Mouse (Mus musculus) activated CD4-positive, CD25-positive, alpha-beta regulatory T cell, adult 9 weeks (primary cell): ENCODE data around the gene Itga7. TPM values are rescaled to one million over a fixed set of nuclear protein-coding genes. Genes with fewer than 3 reads are reported as not detected.

Experiments
- polyA plus RNA-seq: library from polyadenylated mRNA; unstranded; fragments of 100-300 nt; shearing (Covaris generic); gene quantifications from one replicate; pipeline ENCODE4 v1.2.1, GENCODE M21; 2017

Itga7 gene
- 10.1 TPM for polyA plus RNA-seq

DNA sequence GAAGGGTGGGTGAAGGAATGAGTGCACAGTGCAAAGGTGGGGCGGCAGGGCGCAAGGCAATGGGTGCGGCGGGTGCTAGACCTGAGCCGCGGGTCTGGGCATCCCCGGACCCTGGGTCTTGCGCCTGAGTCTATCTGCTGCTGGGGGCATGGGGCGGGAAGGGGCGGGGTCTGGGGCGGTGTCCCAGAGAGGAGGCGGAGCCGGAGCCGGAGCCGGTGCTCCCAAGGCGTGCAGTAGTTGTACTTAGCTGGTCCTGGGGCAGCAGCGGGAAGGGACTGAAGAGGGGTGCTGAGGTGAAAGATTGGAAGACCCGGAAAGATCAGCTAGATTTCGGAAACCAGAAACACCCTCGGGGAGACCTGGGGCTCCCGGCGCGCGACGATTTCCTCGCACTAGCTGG lies at the start of gene Itga7:
Gene Itga7 (plus strand): TSS at position 245 of the 400 bp plus-strand sequence.

DNA sequence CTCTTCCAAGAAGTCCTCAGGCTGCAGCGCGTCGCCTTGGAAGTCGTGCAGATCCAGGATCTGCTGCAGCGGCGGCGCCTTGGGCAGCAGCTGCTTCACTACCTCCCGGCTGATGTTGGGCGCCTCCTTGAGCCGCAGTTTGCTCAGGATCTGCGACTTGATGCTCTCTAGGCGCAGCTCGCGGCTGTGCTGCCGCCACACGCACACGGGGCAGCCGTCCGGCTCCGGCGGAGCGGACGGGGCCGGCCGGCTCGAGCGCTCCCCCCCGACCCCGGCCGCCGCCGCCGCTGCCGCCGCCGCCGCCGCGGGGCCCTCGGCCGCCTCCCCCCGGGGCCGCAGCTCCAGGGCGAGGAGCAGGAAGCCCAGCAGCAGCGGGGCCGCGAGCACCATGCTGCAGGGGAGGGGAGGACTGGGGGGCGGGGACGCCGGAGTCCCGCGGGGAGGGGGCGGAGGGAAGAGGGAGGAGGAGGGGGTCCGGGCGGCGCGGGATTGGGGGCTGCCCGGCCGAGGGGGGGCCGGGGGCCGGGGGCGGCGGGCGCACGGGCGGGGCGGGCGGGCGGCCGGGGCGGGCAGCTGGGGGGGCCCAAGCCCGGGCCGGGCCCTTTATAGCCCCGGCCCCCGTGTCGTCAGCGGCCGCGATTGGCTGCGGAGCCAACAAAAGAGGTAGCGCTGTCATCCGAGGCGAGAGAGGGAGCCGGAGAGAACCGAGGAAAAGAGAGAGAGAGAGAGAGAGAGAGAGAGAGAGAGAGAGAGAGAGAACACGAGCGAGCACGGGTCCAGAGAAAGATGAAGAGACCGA lies 42.1 kb upstream of the Itga7 start, which contains the start of gene Gdf11:
Gene Gdf11 (minus strand): TSS at position 423 of the 799 bp plus-strand sequence.

GRCm38 (mm10) chr10:128900698-128901097 lies 32.9 kb upstream of the Itga7 start, which contains the start of gene Cd63:
Gene Cd63 (plus strand): TSS chr10:128900989.

GRCm38 (mm10) chr10:128922822-128923012 lies 10.9 kb upstream of the Itga7 start, which contains the start of gene Rdh5:
Gene Rdh5 (minus strand): TSS chr10:128922888.

DNA sequence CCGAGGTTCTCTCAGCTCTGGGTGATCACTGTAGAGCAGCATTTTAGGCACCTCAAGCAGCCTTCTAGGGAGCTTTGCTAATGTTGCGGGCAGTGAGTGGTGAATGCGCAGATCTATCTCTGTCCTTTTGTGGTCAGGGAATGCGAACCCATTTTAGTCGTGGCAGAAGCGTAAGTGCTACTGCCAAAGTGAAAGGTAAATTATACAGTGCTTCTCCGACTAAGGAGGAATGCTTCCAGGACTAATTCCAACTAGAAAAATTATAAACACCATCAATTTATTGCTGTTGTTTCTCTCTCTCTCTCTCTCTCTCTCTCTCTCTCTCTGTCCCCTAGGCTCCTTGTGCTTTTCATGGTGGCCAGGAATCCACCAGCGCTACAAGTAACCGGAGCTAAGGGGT lies 9.7 kb upstream of the Itga7 start, which contains the start of gene Bloc1s1:
Gene Bloc1s1 (minus strand): TSS at position 101 of the 400 bp plus-strand sequence.

DNA sequence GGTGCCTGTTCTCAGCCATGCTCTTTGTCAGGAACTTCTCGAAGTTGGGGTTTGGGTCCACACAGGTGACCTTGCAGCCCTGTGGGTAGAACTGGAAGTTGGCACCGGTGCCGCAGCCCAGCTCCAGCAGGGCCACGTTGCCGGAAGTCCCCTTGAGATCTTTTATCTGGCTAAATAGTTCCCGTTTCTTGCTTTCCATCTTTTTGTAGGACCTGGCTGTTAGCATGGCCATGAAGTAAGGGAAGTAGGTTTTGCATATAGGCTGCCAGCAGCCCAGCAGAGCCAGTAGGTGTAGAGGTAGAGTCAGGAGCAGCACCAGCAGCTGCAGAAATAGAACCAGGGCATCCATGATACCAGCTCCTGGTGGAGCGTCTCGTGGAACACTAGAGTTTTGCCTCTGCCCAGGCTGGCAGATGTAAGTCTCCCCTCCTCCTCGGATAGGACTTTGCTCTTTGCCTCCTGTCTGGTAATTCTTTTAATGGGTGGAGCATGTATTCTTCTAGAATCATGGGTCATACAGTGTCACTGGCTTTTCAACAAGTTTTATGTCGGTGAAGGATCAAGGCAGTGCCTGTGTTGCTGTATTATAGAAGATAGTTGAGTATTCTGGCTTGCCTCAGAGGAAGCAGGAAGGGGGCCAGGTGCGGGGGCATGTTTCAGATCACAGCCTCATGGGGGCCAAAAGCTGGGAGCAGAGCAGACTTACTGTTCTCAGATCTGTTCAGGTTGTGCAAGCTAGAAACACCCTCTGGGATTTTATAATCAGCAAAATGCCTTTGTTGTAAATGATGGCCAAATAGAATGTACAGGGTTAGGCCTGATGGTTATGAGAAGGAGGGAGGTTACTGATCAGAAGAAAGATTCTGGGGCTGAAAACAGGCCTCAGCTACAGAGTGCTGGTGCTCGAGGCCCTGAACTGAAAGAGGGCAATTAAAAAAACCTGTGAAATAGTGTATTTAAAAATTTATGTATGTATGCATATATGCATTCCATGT lies 27.3 kb downstream of the Itga7 start, which contains the start of gene Mettl7b:
Gene Mettl7b (minus strand): TSS at position 399 of the 995 bp plus-strand sequence.

GRCm38 (mm10) chr10:128989131-128989530 lies 55.5 kb downstream of the Itga7 start, which contains the start of gene Olfr9:
Gene Olfr9 (plus strand): TSS chr10:128989431.

Other genes with a start within 250 kb of the Itga7 start
- gene Rab5b, start 237.6 kb upstream of the Itga7 start, polyA plus RNA-seq: 49.0 TPM
- 4.9 TPM for gene Pmel, start 229.6 kb upstream of the Itga7 start, polyA plus RNA-seq
- 38.5 TPM for gene Cdk2, start 228.8 kb upstream of the Itga7 start, polyA plus RNA-seq
- gene Dgka, start 189.0 kb upstream of the Itga7 start, polyA plus RNA-seq: 715 TPM
- gene Pym1, start 185.9 kb upstream of the Itga7 start, polyA plus RNA-seq: 38.2 TPM
- not detected for gene Mmp19, start 142.9 kb upstream of the Itga7 start, polyA plus RNA-seq
- 124 TPM for gene Dnajc14, start 129.8 kb upstream of the Itga7 start, polyA plus RNA-seq
- 5.1 TPM for gene Tmem198b, start 129.4 kb upstream of the Itga7 start, polyA plus RNA-seq
- gene Sarnp, start 116.5 kb upstream of the Itga7 start, polyA plus RNA-seq: 164 TPM
- 77.1 TPM for gene Ormdl2, start 112.2 kb upstream of the Itga7 start, polyA plus RNA-seq
- 0.88 TPM for gene Gdf11, start 42.1 kb upstream of the Itga7 start, polyA plus RNA-seq
- 0.20 TPM for gene Cd63, start 32.8 kb upstream of the Itga7 start, polyA plus RNA-seq
- 13.5 TPM for gene Rdh5, start 10.9 kb upstream of the Itga7 start, polyA plus RNA-seq
- 185 TPM for gene Bloc1s1, start 9.8 kb upstream of the Itga7 start, polyA plus RNA-seq
- not detected for gene Mettl7b, start 27.2 kb downstream of the Itga7 start, polyA plus RNA-seq
- not detected for gene Olfr9, start 55.6 kb downstream of the Itga7 start, polyA plus RNA-seq
- gene Olfr763, start 77.0 kb downstream of the Itga7 start, polyA plus RNA-seq: not detected
- not detected for gene Olfr764-ps1, start 106.1 kb downstream of the Itga7 start, polyA plus RNA-seq
- not detected for gene Olfr765, start 116.2 kb downstream of the Itga7 start, polyA plus RNA-seq
- gene Olfr766-ps1, start 135.2 kb downstream of the Itga7 start, polyA plus RNA-seq: not detected
- gene Olfr767, start 149.1 kb downstream of the Itga7 start, polyA plus RNA-seq: not detected
- gene Olfr768, start 165.6 kb downstream of the Itga7 start, polyA plus RNA-seq: not detected
- gene Olfr769, start 184.0 kb downstream of the Itga7 start, polyA plus RNA-seq: not detected
- gene Olfr770, start 205.2 kb downstream of the Itga7 start, polyA plus RNA-seq: not detected
- not detected for gene Olfr771, start 230.9 kb downstream of the Itga7 start, polyA plus RNA-seq
- not detected for gene Olfr772, start 244.1 kb downstream of the Itga7 start, polyA plus RNA-seq